Mouse (Mus musculus) MEL (cell line): Measurements from ENCODE around the gene Aldh3b2. TPM values are rescaled to one million over a fixed set of nuclear protein-coding genes. Genes with fewer than 3 reads are reported as not detected.

ENCODE experiments used
- DNase-seq: peaks from one replicate; pipeline ENCODE4 v3.0.0; 2011; ENCODE audit warnings: low read depth, low spot score
- H3K27ac ChIP-seq: 2 replicates; pipeline ENCODE4 v1.5.1; 2012; ENCODE audit warnings: low read depth, mild to moderate bottlenecking, control low read depth, low read length, moderate library complexity; ENCODE audit not compliant: control insufficient read depth
- H3K27me3 ChIP-seq, 2 experiments: fragments of 150-350 bp in 1 of 2; sonication (generic) in 1 of 2; 2 replicates each; pipeline ENCODE4 v1.6.1; 2012; ENCODE audit warnings: low read length in 2 of 2, mild to moderate bottlenecking in 2 of 2, improper control_type of control experiment in 1 of 2, moderate library complexity in 1 of 2; ENCODE audit not compliant: insufficient read depth in 2 of 2, control insufficient read depth in 1 of 2
- H3K36me3 ChIP-seq, 2 experiments: 2 replicates each; pipeline ENCODE4 v1.6.1; 2012 to 2014; ENCODE audit warnings: low read length in 2 of 2, improper control_type of control experiment in 1 of 2, inconsistent platforms in 1 of 2, mild to moderate bottlenecking in 1 of 2; ENCODE audit not compliant: insufficient read depth in 2 of 2, control insufficient read depth in 1 of 2
- H3K4me1 ChIP-seq, 2 experiments: fragments of 150-350 bp in 1 of 2; sonication (generic) in 1 of 2; 2 replicates each; pipeline ENCODE4 v1.6.1; 2012; ENCODE audit warnings: low read length in 2 of 2, improper control_type of control experiment in 1 of 2, mild to moderate bottlenecking in 1 of 2; ENCODE audit not compliant: insufficient read depth in 2 of 2, control insufficient read depth in 1 of 2
- H3K4me3 ChIP-seq, 2 experiments: fragments of 150-350 bp in 1 of 2; sonication (generic) in 1 of 2; 2 replicates each; pipeline ENCODE4 v1.5.1; 2012; ENCODE audit warnings: low read depth in 2 of 2, low read length in 2 of 2, mild to moderate bottlenecking in 2 of 2, moderate library complexity in 2 of 2, control low read depth in 1 of 2, improper control_type of control experiment in 1 of 2; ENCODE audit not compliant: control insufficient read depth in 1 of 2, insufficient read depth in 1 of 2
- H3K79me2 ChIP-seq: 2 replicates; pipeline ENCODE4 v1.6.1; 2012; ENCODE audit warnings: mild to moderate bottlenecking, low read length, moderate library complexity; ENCODE audit not compliant: control insufficient read depth, poor library complexity, insufficient read depth
- H3K9ac ChIP-seq: 2 replicates; pipeline ENCODE4 v1.6.1; 2012; ENCODE audit warnings: low read depth, mild to moderate bottlenecking, control low read depth, low read length, moderate library complexity; ENCODE audit not compliant: control insufficient read depth, poor library complexity, severe bottlenecking
- H3K9me3 ChIP-seq: fragments of 150-350 bp; sonication (generic); replicated peaks from 2 replicates; pipeline ENCODE4 v1.6.1; 2012; ENCODE audit warnings: mild to moderate bottlenecking, low read length, improper control_type of control experiment, moderate library complexity; ENCODE audit not compliant: insufficient read depth
- CHD1 ChIP-seq: IDR thresholded peaks from 2 replicates; pipeline ENCODE4 v1.6.1; 2012; ENCODE audit warnings: low read depth, mild to moderate bottlenecking, inconsistent platforms, low read length, improper control_type of control experiment
- CHD2 ChIP-seq: IDR thresholded peaks from 2 replicates; pipeline ENCODE4 v1.6.1; 2011; ENCODE audit warnings: low read length, improper control_type of control experiment
- HCFC1 ChIP-seq: IDR thresholded peaks from 2 replicates; pipeline ENCODE4 v1.6.1; 2012; ENCODE audit warnings: low read depth, mild to moderate bottlenecking, inconsistent platforms, low read length, improper control_type of control experiment, moderate library complexity
- MAX ChIP-seq: IDR thresholded peaks from 2 replicates; pipeline ENCODE4 v1.6.1; 2011; ENCODE audit warnings: low read length, improper control_type of control experiment
- POLR2A ChIP-seq, 2 experiments: IDR thresholded peaks; 2 replicates each; pipeline ENCODE4 v1.6.1; 2011 to 2012; ENCODE audit warnings: low read length in 2 of 2, mild to moderate bottlenecking in 2 of 2, control low read depth in 1 of 2, improper control_type of control experiment in 1 of 2, low read depth in 1 of 2, moderate library complexity in 1 of 2; ENCODE audit not compliant: control insufficient read depth in 1 of 2, insufficient read depth in 1 of 2, poor library complexity in 1 of 2
- POLR2AphosphoS2 ChIP-seq: IDR thresholded peaks from 2 replicates; pipeline ENCODE4 v1.6.1; 2011; ENCODE audit warnings: low read length, improper control_type of control experiment
- POLR2AphosphoS5 ChIP-seq: IDR thresholded peaks from 2 replicates; pipeline ENCODE4 v1.6.1; 2012; ENCODE audit warnings: low read depth, borderline replicate concordance, mild to moderate bottlenecking, inconsistent platforms, low read length, moderate library complexity, mixed read lengths
- RAD21 ChIP-seq: IDR thresholded peaks from 2 replicates; pipeline ENCODE4 v1.6.1; 2011; ENCODE audit warnings: mild to moderate bottlenecking, low read depth, low read length, improper control_type of control experiment
- UBTF ChIP-seq: IDR thresholded peaks from 2 replicates; pipeline ENCODE4 v1.6.1; 2012; ENCODE audit warnings: low read depth, mild to moderate bottlenecking, inconsistent platforms, low read length, improper control_type of control experiment, moderate library complexity, borderline replicate concordance; ENCODE audit not compliant: insufficient read depth
- polyA plus RNA-seq, 2 experiments: library from polyadenylated mRNA; stranded (reverse) in 1 of 2; unstranded in 1 of 2; fragments of >175 nt in 1 of 2; fragments of >200 nt in 1 of 2; gene quantifications; 2 replicates each; pipeline versions ENCODE4 v1.2.1 to v1.2.4; 2012; ENCODE audit warnings: low replicate concordance in 2 of 2, low read depth in 1 of 2; ENCODE audit not compliant: insufficient read length in 2 of 2, insufficient read depth in 1 of 2, missing spikeins in 1 of 2
- total RNA-seq: library from RNA; depleted of rRNA; stranded (reverse); fragments of 300-350 nt; gene quantifications from 2 replicates; pipeline ENCODE4 v1.2.3, GENCODE M21; 2012

Gene Aldh3b2
- total and polyA plus RNA-seq, 3 experiments = not detected

DNA sequence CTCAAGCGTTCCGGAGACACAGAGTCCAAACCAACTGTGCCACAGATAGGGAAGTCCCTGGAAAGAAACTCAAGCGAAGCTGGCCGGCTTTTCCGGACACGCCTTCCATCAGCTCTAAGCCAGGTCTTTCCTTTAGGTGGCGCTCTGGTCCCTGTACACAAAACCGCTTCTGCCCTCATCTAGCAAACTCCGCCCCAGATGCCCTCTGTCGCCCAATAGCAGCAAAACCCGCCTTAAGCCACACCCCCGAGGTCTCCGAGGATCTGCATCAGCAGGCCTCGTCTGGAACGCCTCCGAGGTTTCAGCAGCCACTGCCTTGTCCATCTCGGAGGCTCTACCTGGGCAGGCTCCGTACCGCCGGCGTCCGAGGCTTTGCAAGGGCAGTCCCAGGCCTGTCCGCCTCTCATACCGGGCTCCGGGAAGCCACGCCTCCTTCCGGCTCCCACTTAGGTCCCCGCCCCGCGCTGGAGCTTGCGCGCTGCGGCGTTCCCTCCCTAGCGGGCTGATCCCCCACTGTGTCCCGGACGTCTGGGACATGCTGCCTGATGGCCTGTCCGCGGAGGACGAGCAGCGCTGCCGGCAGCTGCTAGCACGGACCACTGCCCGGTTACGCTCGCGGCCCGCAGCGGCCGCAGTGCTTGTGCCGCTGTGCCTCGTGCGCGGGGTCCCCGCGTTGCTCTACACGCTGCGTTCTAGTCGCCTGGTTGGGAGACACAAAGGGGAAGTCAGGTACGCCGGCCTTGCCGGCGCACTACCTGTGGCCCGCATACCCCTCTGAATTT lies 28.2 kb downstream of the Aldh3b2 start, which contains the start of the genes Nudt8 and Gm49405 (continued):
- TF ChIP-seq POLR2AphosphoS2 (peak; percentile 84), UBTF (peak; percentile 73; the same call in 1 of the 2 replicates), HCFC1 (peak; percentile 70), RAD21 (peak; percentile 30), POLR2A (IDR thresholded peaks at IDR 0.05; ENCODE audit: control insufficient read depth in 1 of 2, insufficient read depth in 1 of 2, low read depth in 1 of 2, low read length in 2 of 2, poor library complexity in 1 of 2) (peak; percentile 97 to 98)

DNA sequence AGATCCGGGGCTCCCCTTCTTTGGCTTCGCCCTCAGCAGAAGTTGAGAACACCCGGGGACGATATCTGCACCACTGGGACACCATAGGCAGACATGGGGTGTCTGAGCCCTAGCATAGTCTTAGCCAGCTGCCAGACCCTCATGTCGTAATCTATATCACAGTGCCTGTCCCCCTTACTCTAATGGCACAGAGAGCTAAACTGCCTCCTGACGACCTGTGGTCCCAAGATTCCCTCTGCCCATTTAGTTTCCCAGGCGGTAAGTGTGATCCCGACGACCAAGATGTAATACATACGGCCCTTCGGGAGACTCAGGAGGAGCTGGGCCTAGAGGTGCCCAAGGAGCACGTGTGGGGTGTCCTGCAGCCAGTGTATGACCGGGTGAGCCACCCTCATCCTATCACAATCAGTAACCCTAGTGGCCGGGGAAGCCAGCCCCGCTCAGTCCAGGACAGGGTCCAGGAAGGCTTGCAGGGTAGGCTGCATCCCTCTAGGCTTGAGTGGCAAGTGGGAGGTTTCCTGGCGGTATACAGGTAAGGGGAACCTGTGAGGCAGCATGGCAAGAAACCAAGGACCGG lies 28.9 kb downstream of the Aldh3b2 start:
- Histone ChIP-seq H3K4me3 (peak overlapping the region; percentile 80), H3K79me2 (peaks cover 1% of the 10 kb centered on the region; the same call in 1 of the 2 replicates), H3K27ac (peak overlapping the region; percentile 88), H3K9me3 (no peaks in the 10 kb centered on the region), H3K4me1 (peaks cover 0 to 15% of the 10 kb centered on the region in 2 experiments; a peak in 2 of 4 replicates), H3K9ac (peak overlapping the region; percentile 90), H3K27me3 (no peaks in the 10 kb centered on the region), H3K36me3 (peaks cover 0 to 6% of the 10 kb centered on the region in 2 experiments; a peak in 2 of 4 replicates)
- TF ChIP-seq UBTF (no peak), MAX (peak; percentile 56; the same call in 1 of the 2 replicates), CHD1 (peak; percentile 29; the same call in 1 of the 2 replicates)
- no peak for DNase-seq

DNA sequence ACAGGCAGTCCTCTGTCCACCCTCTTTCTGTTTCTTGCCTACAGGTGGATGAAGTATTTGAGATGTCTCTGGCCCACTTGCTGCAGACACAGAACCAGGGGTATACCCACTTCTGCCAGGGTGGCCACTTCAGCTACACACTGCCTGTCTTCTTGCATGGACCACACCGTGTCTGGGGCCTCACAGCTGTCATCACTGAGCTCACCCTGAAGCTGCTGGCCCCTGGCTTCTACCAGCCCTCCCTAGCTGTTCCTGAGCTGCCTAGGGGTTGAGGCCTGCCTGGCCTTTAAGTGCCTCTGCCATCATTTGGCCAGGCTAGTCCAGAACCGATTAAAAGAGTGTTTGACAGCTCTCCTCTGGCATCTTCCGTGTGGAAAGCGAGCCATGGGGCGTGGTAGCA lies 29.6 kb downstream of the Aldh3b2 start:
- Histone ChIP-seq H3K27me3 (no peaks in the 10 kb centered on the region), H3K9ac (peak overlapping the region; percentile 90), H3K36me3 (peaks cover 0 to 6% of the 10 kb centered on the region in 2 experiments; a peak in 2 of 4 replicates), H3K27ac (no peak overlapping the region), H3K9me3 (no peaks in the 10 kb centered on the region), H3K79me2 (peaks cover 1% of the 10 kb centered on the region; the same call in 1 of the 2 replicates), H3K4me3 (peak overlapping the region; percentile 80), H3K4me1 (peaks cover 0 to 15% of the 10 kb centered on the region in 2 experiments; a peak in 2 of 4 replicates)
- DNase-seq = no peak
- TF ChIP-seq CHD2 = no peak

DNA sequence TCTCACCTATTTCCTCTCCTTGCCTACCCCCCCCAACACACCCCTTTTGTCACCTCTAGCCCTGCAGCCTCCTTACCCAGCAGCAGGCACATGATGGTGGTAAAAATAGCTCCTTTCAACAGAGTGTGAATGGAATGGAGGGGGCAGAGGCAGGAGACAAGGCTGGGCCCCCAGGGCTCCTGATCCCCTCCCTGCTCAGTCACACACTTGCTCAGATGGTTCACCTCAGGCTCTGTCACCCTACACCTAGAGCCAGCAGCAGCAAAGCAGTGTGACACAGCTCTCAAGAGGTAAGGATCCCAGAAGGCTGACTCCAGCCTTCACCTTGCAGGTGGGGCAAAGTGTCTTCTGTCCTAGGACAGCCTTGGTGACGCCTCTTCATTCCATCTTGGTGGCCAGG lies 31.0 kb downstream of the Aldh3b2 start, which contains the start of gene Doc2g:
Gene Doc2g, plus strand, starts transcription at position 202 of the 400 bp plus-strand sequence.
- H3K79me2 ChIP-seq = peaks cover 1% of the 10 kb centered on the region; the same call in 1 of the 2 replicates
- H3K27me3 ChIP-seq = no peaks in the 10 kb centered on the region
- H3K36me3 ChIP-seq = peaks cover 2 to 6% of the 10 kb centered on the region in 2 experiments; a peak in 3 of 4 replicates
- H3K4me3 ChIP-seq = no peak within 1 kb of the TSS
- DNase-seq = no peak
- no peaks in the 10 kb centered on the region for H3K9me3 ChIP-seq
- no peak within 1 kb of the TSS for H3K9ac ChIP-seq
- H3K4me1 ChIP-seq = peaks cover 0 to 15% of the 10 kb centered on the region in 2 experiments; a peak in 2 of 4 replicates
- TF ChIP-seq HCFC1 = no peak
- 0 out of 2 replicates have a peak, but pooled peaks have one; percentile 6 for TF ChIP-seq POLR2AphosphoS5
- no peak within 1 kb of the TSS for H3K27ac ChIP-seq
